8 mouse cellular contexts compared by ENCODE assay signal in the genomic region with DNA sequence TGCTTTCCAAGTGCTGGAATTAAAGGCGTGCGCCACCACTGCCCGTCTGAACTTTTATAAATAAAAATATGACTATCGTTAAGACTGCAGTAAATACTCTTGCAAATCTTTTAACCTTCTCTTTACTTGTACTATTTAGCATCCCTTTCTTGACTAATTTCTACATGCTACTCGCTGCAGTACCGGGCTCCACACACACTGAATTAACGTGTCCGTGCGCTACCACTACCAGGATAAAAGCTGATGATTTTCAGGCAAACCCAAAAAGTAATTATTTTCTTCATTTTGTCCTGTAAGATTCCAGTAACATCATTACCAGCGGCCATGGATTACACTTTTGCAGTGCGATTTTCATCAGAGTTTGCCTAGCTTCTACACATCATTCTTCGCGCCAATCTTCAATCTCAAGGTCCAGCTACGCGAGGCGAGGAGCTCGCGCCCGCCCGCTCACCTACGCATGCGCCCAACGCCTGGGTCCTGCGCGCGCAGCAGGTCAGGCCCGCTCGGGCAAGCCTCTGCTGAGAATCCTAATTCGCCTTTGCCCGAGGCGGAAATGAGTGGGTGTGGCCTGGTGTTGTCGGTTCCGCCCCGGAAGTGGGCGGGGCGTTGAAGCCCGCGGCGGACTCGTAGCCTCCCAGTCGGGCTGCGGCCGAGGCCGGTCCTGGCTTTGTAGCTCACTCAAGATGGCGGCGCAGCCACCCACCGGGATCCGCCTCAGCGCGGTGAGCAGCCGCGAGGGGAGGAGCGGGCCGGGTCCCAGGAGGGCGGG. TPM values are rescaled to one million over a fixed set of nuclear protein-coding genes. Genes with fewer than 3 reads are reported as not detected.
DNase-seq lines count a peak whose midpoint lies in the region; ATAC-seq lines count a peak whose summit lies in the region.

A gene (plus strand): TSS at position 495 of the 769 bp plus-strand sequence.

- intact Hi-C loops in gastrocnemius, postnatal 14 days (cut with DNase I; ENCODE audit: low total_unique reads), result no loop called here
- intact Hi-C loops in left cerebral cortex, postnatal 10 days (cut with DNase I), result no loop called here

- DNase-seq in adrenal gland, adult (ENCODE audit: inconsistent age in 2 of 2, low spot score in 1 of 2), result peak; percentile 100
- DNase-seq in embryo, embryonic 10.5 days (ENCODE audit: low spot score), result peak; percentile 100
- DNase-seq in gastrocnemius, postnatal 14 days, result peak; percentile 99
- peak; percentile 99 to 100 for DNase-seq in left cerebral cortex, postnatal 10 days (ENCODE audit: extremely low spot score in 1 of 2, low spot score in 2 of 2)
- DNase-seq in right cerebral cortex, postnatal 25 days, result peak; percentile 100
- DNase-seq in urinary bladder, postnatal 4 days (ENCODE audit: low spot score in 2 of 2), result peak; percentile 100

- ATAC-seq in inflammation-experienced regulatory T-cells, adult 6 months, result peak; percentile 94
- peak; percentile 94 for ATAC-seq in megakaryocyte-erythroid progenitor cell, adult 5-6 weeks (replicated peaks; ENCODE audit: low FRiP score, low TSS enrichment, poor library complexity, severe bottlenecking)

RNA-seq across cellular contexts. Expression of the gene that starts here (rescaled TPM):
- total RNA-seq in gastrocnemius, postnatal 14 days (2021), result 10 to 100 TPM; 10.5 to 16.8 TPM
- polyA plus RNA-seq in inflammation-experienced regulatory T-cells, adult 6 months (2017; shearing (Covaris generic)), result 10 to 100 TPM; 78.1 to 84.6 (median 80.9) TPM
- total RNA-seq in left cerebral cortex, postnatal 10 days (2021), result 10 to 100 TPM; 26.8 to 35.6 TPM
- total RNA-seq in megakaryocyte-erythroid progenitor cell, adult 5-6 weeks (2014; fragmentation: Nextera tagmentation), result 59.5 and 86.0 TPM in 2 replicates
- total RNA-seq in megakaryocyte-erythroid progenitor cell, adult 5-6 weeks (2017), result 137 and 163 TPM in 2 replicates

Comparison
In these comparisons a context has a peak if more than half of its experiments do, and no peak if none do; other contexts are left out.
1. Peak in every context shown above with its lines: DNase-seq and ATAC-seq.